Mouse (Mus musculus): Measurements from ENCODE around the gene Olfml3.

The Olfml3 gene

DNA sequence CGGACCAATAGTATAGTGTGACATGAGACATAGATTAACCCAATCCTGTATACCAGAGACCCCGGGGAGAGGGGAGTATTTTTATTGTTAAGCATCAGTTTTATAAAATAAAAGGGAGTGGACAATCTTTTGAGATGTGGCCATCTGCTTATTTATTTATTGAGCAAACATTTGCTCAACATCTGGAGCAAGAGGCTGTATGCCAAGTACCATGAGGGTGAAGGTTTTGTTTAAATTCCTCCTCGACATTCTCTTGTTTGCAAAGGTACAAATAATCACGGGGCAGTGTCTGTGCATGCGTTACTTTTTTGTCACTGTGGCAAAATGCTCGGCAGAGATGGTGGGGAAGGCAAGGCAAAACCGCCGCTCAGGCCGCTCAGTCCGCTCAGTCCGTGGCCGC lies 32.4 kb downstream of the Olfml3 start:
- DNase-seq (ENCODE audit: low spot score in 2 of 2) = no peak

GRCm38 (mm10) chr3:103704661-103705060 lies 33.1 kb downstream of the Olfml3 start:
- no peak for DNase-seq (ENCODE audit: low spot score in 2 of 2)

GRCm38 (mm10) chr3:103696388-103696925 lies 41.3 kb downstream of the Olfml3 start:
- no peak for DNase-seq (ENCODE audit: low spot score in 2 of 2)

DNA sequence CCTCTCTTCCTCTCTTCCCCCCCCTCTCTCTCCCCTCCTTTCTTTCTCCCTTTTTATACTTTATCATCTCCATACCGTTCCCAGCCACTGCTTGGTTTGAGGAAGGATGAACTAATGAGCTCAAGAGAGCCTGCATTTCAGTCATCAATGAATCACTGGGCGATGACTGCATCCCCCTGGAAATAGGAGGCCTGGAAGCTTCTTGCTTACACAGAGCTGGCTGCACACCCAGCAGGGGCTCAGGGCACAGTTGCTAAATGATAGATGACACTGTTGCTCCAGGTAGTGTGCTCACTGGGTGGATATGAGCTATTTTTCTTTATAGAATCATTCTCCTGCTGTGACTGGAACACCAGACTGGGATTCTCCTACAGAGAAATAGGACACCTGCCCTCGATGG lies 42.2 kb downstream of the Olfml3 start:
- DNase-seq (ENCODE audit: low spot score in 2 of 2) = no peak

DNA sequence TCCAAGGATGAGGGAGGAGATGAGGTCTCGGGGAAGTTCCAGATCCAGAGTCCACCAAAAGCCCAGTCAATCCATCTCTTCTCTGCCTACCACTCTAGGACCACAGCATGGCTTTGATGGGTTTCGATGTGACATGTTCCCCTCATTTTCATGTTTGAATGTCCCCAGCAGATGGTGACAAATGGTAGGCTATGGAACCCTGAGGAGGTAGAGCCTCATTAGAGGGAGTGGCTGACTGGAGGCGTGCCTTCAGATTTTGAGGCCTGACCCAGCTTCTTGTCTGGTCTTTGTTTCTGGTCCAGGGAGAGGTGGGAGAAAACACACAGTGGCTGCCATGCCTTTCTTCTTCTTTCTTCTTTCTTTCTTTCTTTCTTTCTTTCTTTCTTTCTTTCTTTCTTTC lies 47.3 kb downstream of the Olfml3 start:
- no peak for DNase-seq (ENCODE audit: low spot score in 2 of 2)

GRCm38 (mm10) chr3:103689043-103689442 lies 48.8 kb downstream of the Olfml3 start:
- no peak for DNase-seq (ENCODE audit: low spot score in 2 of 2)

DNA sequence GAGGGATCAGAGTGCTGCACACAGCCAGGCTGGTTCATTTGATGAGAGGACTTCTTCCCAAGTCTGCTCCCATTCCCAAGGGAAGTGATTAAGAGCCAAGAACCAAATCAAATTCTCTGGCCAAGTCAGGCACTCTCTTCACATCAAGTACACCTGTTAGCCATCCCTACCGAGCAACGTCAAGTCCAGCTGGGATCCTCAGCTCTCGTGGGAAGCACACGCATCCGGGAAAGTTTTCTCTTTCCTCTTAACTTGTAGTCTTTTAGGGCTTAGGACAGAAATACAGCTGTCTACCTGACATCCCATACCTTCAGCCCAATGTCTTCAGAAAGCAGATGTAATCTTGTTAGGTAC lies 53.9 kb downstream of the Olfml3 start:
- no peak for DNase-seq (ENCODE audit: low spot score in 2 of 2)

DNA sequence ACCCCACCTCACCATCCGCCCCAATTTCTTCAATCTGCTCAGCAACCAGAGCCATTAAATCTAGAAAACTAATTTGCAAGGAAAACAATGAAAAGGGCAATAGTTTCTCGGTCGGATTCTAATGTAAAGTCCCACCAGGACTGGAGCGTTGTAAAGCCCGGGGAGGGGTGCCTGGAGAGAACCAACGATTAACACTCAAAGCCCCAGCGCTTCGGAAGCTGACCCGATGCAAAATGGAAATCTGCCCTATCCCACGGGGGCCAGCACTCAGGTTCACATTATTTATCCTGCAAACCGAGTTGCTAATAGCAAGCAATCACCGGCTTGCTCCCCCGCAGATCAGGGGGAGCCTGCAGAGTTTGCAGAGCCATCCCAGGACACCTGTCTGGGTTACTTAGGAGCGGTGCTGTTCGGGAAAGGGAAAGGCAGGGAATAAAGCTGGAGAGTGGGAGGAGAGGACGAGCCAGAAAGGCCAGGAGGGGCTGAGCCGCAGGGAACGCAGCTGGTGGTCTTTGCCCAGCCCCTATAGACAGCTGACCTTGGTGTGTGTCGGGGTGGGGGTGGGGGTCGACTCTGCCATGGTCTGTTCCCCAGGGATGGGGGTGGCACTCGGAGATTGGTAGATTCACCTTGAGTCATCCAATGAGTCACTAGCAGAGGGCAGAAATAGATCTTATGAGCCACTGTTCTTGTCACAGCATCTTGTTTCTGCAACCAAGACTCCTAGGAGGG lies 54.4 kb downstream of the Olfml3 start:
- DNase-seq (ENCODE audit: low spot score in 2 of 2) = no peak

DNA sequence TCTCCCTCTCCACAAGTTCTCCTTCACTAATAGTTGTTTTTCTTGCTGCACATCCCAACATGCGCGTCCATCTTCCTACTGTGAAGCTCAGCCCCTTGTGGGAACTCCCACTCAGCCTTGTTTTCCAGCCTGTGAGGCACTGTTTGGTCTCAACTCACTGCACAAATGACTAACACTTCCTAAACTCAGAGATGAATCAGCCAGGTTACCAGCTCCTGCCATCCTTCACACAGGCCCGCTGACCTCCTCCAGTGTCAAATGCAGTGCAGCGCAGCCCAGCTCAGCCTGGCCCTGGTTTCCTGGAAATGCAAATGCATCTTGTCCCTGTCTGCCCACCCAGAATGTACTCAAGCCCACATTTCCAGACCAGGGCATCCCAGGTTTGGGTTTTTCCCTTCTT lies 55.3 kb downstream of the Olfml3 start:
- no peak for DNase-seq (ENCODE audit: low spot score in 2 of 2)

DNA sequence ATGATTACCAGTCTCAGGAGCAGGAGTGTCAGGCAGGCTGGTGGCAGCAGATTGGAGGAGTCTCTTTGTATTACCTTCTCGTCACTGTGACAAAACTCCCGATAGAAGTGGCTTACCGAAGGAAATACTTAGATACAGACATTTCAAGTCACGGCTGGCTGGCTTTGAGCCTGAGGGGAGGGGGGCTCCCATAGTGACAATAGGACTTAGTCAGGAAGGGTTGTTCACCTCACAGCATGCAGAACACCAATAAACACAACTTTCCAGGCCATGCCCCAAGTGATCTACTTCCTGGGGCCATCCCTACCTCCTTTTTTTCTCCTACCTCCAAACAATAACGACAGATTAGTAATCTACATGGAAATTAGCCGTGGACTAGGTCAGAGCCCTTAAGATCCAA lies 59.0 kb downstream of the Olfml3 start:
- DNase-seq (ENCODE audit: low spot score in 2 of 2) = no peak

DNA sequence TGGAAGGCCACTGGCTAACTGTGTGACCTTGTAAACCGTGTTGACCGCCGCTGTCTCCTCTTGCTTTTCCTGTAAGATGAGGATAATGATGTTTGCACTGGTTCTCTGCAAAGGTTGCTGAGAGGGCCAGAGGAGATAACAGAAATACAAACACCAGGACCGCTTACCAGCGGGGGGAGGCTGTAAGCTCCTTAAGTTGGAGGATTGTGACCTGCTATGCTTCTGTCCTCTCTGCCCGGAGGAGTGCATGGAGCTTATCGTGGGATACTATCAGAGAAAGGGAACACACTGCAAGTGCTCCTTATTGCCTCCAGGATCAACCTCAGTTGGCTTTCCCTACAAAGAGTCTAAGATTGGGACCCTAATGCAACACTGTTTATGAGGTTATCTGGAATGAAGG lies 65.1 kb downstream of the Olfml3 start:
- no peak for DNase-seq (ENCODE audit: low spot score in 2 of 2)

Measured in thymus, postnatal 10 days (tissue).